Mouse (Mus musculus): ENCODE data around the gene Inpp5a.
A peak's percentile ranks its signal among the peaks of the same experiment; 100 is the strongest.

The Inpp5a gene

GRCm38 (mm10) chr7:139484206-139484955 is 95.5 kb downstream of the Inpp5a start:
- peak; percentile 55 for DNase-seq

DNA sequence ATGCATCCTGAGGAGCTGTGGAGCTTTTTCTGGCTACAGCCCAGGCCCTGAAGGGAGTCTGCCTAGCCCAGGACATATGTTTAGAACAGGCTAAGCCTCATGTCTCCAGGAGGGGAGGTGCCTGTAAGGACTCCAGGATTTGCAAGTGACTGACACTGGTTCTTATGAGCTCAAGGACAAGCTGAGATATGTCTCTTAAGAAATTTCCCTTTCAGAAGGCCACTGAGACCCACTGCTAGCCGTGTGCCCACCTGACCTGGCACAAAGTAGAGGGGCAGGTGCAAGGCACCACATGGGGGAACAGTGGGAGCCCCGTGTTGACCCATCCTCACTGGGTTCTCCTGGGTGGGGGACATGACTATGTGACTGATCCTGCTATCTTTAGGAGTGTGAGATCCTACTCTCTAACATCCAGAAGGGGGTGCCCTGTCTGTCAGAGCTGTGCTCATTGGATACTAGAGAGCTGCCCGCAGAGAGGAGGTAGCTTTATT is 100.9 kb downstream of the Inpp5a start:
- no peak for DNase-seq

DNA sequence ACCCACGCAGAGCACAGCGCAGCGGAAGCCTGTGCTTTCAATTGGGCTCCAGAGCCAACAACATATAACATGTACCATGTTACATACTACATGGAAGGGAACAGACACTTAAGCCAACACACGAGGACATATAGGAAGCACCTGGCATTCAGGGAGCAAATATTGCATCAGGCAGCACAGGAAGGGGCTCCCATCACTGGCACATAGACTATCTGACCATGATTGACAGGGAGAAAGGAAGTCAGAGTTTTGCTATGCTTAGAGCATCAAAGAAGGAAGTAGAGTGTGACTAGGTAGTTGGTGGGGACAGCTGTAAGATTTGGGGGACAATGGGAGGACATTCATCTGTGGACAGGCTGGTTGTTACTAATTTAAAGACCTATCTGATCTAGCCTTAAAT is 103.4 kb downstream of the Inpp5a start:
- no peak for DNase-seq

DNA sequence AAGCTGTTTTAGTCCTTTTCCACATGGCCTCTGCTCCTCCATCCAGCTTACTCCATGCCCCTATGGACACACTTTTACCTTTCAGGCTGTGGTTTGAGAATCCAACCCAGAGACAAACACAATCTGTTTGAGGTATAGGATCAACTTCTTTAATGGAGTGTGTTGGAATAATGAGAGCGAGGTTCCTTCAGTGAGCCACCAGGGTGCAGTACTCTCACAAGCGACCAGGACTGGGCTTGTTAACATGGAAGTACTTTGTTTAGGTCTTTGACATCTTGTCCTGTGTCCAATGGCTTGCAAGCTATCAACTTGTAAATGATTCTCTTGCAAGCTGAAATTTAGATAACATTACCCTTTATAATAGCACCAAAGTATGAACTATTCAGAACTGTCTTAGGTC is 104.0 kb downstream of the Inpp5a start:
- DNase-seq, result no peak

DNA sequence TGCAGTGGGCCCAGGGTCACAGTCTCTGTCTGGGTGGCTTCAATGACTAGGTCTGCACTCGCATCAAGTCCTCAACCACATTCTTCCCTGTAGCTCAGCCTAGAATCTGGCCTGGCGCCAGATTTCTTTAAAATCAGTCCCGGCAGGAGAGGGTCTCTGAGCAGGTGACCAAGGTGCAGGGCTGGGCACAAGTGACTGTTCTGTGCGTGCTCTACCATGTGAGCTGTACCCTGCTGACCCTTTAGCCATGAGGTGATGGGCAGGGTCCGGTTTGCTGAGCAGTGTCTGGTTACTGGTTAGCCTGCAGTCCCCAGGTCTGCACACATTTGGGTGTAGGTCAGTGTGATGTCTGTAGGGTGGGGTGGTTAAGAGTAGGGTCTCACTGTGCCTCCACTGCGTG is 106.9 kb downstream of the Inpp5a start:
- no peak for DNase-seq

GRCm38 (mm10) chr7:139498038-139498625 is 109.2 kb downstream of the Inpp5a start:
- no peak for DNase-seq

DNA sequence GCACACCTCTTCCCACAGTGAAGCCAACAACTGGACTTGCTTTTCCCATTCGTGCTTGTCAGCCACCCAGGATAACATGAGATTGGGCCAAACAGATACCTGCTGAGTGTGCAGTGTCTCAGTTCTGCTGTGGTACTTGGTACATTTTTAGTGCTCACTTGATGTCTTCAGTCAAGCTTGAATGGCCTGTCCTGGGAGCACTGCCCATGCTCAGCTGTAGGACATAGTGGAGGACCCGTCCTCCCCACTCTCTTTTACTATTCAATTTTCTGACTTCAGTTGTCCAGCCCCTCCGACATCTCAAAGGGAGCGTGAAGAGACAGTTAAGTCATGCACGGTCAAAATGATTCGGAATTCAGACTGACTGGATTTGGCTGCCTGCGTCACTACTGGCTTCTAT is 115.2 kb downstream of the Inpp5a start:
- DNase-seq, result no peak

DNA sequence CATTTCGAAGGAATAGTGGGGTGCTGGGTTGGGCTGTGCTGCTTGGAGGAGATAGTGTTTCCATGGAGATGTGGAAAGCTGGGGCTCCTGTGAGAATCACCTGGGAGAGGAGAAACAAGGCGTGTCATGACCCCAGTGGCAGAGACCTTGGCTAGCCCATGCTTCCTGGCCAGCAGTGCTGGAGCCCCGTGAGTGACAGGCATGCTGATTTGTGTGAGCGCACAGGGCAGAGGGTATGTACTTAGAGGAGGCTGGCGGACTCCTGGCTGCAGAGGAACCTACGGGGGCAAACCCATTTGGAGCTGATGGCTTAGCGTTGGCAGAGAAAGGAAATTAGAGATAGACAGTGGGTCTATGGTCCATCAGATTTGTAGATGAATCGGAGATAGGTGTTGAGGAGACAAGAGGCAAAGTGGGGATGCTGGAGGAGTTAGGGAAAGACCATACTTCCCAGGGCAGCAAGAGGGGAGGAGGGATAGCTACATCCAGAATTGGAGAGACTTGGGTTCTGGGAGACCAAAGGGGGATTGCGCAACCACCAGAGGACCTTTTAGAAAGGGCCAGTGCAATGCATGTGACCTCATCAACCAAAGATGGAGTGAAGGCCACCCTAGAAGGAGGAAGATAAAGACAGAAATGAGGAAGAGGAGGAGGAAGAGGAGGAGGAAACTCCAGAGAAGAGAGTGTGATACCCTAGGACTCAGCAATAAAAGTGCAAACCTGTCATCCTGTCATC is 117.9 kb downstream of the Inpp5a start:
- DNase-seq, result no peak

- no peak for DNase-seq
These were observed 120.0 kb downstream of the Inpp5a start for GRCm38 (mm10) chr7:139508938-139509337.

- DNase-seq, result no peak
These were observed 127.2 kb downstream of the Inpp5a start for GRCm38 (mm10) chr7:139515959-139516660.

DNA sequence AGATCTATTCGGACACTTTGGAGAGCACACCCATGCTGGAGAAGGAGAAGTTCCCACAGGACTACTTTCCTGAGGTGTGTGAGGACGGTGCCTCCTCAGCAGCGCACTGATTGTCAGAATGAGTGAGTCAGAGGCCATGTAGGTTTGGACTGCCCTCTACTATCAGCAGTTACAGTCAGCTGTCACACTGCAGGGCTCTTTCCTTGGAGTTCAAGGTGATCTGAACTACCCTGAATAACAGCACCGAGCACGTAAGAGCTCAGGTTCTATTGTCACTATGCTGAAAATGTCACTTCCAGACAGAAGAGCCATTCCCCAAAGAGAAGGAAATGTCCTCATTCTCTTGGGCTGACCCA is 127.7 kb downstream of the Inpp5a start:
- no peak for DNase-seq

GRCm38 (mm10) chr7:139518352-139518751 is 129.4 kb downstream of the Inpp5a start:
- DNase-seq, result no peak

DNA sequence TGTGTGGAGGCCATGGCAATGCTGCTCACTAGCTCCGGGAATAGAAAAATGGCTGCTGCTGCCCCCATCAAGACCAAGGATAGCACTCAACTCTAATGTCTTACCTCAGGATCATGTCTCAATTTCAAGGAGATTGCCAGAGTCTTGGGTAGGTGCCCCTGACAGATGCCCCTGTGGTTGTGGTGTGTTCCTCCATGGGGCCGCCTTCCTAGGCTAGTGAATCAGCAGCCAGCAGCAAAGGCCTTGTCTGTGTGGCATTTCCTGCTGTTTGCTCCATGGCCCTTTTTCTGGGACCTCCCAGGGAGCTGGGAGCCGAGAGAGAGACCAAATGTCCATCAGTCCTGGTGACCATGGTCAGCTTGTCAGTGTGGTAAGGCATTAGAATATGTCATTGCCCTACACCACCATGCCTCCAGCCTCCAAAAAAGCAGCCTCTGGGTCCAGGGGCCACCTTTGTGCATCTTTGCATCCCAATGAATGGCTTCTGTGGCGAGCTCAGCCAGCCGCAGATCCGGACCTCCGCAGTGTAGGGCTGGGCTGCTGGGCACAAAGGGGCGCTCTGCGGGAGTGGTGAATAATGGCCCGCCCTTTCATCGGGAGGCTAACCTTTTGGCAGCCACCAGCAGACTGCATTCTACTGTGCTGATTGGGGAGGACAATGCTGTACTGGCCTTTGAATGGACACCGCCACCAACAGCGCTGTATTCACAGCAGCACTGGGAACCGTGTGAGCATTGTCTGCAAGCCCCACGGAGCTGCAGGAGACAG is 139.6 kb downstream of the Inpp5a start:
- no peak for DNase-seq

DNA sequence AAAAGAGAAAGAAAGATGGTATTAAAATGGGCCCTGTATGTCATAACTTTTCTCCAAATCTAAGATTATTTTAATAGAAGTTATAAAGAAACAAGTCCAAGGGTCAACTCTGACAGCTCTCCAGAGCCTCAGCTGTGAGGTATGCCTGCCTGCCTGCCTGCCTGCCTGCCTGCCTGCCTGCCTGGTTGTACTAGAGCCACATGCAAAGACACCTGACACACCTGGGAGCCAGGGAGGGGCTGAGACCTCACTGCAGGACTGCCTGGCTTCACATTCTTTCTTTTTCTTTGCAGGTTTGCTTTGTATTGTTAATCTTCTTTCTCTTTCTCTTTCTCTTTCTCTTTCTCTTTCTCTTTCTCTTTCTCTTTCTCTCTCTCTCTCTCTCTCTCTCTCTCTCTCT is 140.3 kb downstream of the Inpp5a start:
- no peak for DNase-seq

GRCm38 (mm10) chr7:139530591-139531427 is 141.9 kb downstream of the Inpp5a start:
- no peak for DNase-seq

DNA sequence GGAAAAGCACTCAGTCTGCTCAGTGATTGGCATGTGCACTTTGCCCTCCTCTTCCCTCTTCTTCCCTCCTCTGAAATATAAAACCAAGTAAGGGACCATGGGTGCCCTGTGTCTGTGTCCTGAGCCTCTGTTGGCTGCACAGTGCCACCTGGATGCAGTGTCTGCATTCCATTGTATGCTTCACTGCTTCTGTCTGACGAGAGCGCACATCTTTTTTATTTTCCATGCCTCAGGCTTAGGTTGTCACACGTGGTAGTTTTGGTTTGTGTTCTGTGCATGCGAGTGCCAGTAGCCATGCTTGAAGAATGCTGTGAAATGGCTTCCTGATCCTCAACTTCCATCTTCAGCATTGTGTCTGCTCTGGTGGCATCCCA is 142.5 kb downstream of the Inpp5a start:
- DNase-seq, result no peak

DNA sequence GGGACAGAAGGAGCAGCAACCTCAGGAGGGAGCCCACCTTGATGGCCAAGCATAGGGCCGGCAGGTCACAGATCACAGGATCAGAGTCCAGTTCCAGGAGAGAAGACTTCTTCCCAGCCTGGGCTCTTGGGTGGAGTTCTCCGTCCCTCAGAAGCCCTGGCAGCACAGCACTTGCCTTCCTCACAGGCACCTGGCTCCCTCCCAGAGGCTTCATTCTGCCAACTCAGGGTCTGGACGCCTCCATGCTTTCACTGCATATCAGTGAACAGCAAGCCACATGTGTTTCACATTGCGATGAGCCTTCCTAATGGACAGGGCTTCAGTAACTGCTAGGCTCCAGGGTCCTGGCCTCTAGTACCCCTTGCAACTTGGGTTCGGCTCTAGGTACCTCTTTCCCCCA is 147.4 kb downstream of the Inpp5a start:
- no peak for DNase-seq

- DNase-seq, result no peak
These were observed 147.9 kb downstream of the Inpp5a start for GRCm38 (mm10) chr7:139536831-139537230.

DNA sequence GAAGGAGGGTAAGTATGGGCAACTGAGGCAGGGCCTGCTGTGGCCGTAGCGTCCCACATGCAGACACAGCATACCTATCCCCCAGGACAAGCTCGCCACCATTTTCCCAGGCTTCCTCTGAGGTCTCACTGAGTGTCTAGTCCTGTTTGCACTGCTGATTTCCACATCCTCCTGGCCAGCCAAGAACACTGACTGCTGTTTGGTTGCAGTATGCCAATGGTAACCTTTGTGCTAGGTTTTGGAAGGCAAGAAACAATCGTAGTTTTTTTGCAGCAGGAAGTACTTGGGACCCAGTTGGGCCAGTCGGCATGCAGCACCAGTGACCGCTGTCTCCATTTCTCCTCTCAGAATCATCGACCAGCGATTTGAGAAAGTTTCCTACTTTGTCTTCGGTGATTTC is 148.9 kb downstream of the Inpp5a start:
- no peak for DNase-seq

DNA sequence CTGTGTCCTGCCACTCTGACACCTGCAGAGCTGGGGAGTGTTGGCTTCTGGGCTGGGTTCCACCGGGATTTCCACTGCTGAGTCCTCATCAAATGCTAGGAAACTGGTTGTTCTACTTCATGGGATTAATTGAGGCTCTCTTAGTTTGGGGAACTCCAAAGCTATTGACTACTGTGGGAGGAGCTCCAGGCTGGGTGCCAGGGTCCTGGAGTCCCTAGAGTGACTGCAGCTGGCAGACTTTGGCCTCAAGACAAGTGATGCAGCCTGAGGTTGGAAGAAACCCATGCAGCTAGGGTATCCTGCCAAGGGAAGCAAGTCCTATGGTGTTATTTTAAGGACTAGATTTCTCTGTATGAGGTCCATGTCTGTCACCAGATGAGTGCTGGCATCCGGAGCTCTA is 149.6 kb downstream of the Inpp5a start:
- peak; percentile 57 for DNase-seq

DNA sequence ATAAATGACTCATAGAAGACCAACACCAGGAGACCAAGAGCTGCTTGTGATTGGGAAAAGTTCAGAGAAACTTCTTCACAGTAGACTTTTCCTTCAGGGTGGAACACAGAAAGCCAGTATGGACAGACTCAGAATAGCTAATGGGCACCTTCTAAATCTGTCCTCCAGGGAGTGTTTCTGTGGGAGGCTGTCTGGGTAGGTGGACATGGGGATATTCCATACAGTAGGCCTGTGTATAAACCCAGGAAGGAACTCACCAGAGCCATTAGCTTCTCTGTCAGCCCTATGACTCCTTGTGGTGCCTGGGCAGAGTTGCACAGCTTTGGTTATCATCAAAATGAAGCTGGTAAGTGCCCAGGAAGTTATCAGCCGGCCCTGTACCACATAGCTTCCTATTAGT is 151.7 kb downstream of the Inpp5a start:
- no peak for DNase-seq

GRCm38 (mm10) chr7:139541422-139541821 is 152.5 kb downstream of the Inpp5a start:
- DNase-seq, result no peak

All from right cerebral cortex, postnatal 14 days (tissue).